Mouse (Mus musculus) v-Abl transformed pro-B cells (cell line): ENCODE data around the gene Sh3pxd2a.

Experiments
- in situ Hi-C, 2 experiments: fragments of 400-800 bp; cut with MboI; formaldehyde crosslinking; loops; one replicate each; pipeline ENCODE4 v1.15.1; 2025; ENCODE audit not compliant: unreplicated experiment in 2 of 2

Gene Sh3pxd2a

GRCm38 (mm10) chr19:47327896-47328882, 136.0 kb downstream of the Sh3pxd2a start:
- in situ Hi-C loops: loop anchor here in 1 of 2 experiments (25.0 kb wide), 1 partner anchor 666 kb away; the partner anchor contains the start of gene Cyp17a1

GRCm38 (mm10) chr19:47325881-47326280, 138.3 kb downstream of the Sh3pxd2a start:
- in situ Hi-C loops: loop anchor here in 1 of 2 experiments (25.0 kb wide), 1 partner anchor 664 kb away; the partner anchor contains the start of gene Cyp17a1

- in situ Hi-C loops: no loop called here
Observed at GRCm38 (mm10) chr19:47323096-47323849, 140.9 kb downstream of the Sh3pxd2a start.

GRCm38 (mm10) chr19:47320331-47320668, 143.9 kb downstream of the Sh3pxd2a start:
- in situ Hi-C loops: no loop called here

- in situ Hi-C loops: no loop called here
Observed at GRCm38 (mm10) chr19:47319521-47320330, 144.5 kb downstream of the Sh3pxd2a start.

- in situ Hi-C loops: no loop called here
Observed at GRCm38 (mm10) chr19:47319061-47319460, 145.1 kb downstream of the Sh3pxd2a start.

GRCm38 (mm10) chr19:47317063-47317938, 146.9 kb downstream of the Sh3pxd2a start:
- in situ Hi-C loops: no loop called here

GRCm38 (mm10) chr19:47316288-47317062, 147.7 kb downstream of the Sh3pxd2a start:
- in situ Hi-C loops: no loop called here

GRCm38 (mm10) chr19:47315917-47316265, 148.3 kb downstream of the Sh3pxd2a start:
- in situ Hi-C loops: no loop called here

GRCm38 (mm10) chr19:47315091-47315916, 148.9 kb downstream of the Sh3pxd2a start:
- in situ Hi-C loops: no loop called here

- in situ Hi-C loops: no loop called here
Observed at GRCm38 (mm10) chr19:47314076-47314941, 149.9 kb downstream of the Sh3pxd2a start.

GRCm38 (mm10) chr19:47313387-47314075, 150.7 kb downstream of the Sh3pxd2a start:
- in situ Hi-C loops: no loop called here

- in situ Hi-C loops: no loop called here
Observed at GRCm38 (mm10) chr19:47311162-47311561, 153.0 kb downstream of the Sh3pxd2a start.

- in situ Hi-C loops: no loop called here
Observed at GRCm38 (mm10) chr19:47309824-47310223, 154.4 kb downstream of the Sh3pxd2a start.

GRCm38 (mm10) chr19:47306917-47307315, 157.3 kb downstream of the Sh3pxd2a start:
- in situ Hi-C loops: no loop called here

GRCm38 (mm10) chr19:47306128-47306916, 157.9 kb downstream of the Sh3pxd2a start:
- in situ Hi-C loops: no loop called here
